Mouse (Mus musculus) liver, adult 2 months (tissue): Measurements from ENCODE around the gene Rtp1.

ENCODE experiments used
- CTCF ChIP-seq: fragments of 200-500 bp; IDR thresholded peaks from 2 replicates; pipeline ENCODE4 v1.5.1; 2011; ENCODE audit warnings: low read depth, low read length, control low read depth
- POLR2A ChIP-seq: fragments of 200-500 bp; IDR thresholded peaks from 2 replicates; pipeline ENCODE4 v1.6.1; 2011; ENCODE audit warnings: low read length, control low read depth; ENCODE audit not compliant: insufficient read depth; ENCODE audit errors: extremely low read depth

DNA sequence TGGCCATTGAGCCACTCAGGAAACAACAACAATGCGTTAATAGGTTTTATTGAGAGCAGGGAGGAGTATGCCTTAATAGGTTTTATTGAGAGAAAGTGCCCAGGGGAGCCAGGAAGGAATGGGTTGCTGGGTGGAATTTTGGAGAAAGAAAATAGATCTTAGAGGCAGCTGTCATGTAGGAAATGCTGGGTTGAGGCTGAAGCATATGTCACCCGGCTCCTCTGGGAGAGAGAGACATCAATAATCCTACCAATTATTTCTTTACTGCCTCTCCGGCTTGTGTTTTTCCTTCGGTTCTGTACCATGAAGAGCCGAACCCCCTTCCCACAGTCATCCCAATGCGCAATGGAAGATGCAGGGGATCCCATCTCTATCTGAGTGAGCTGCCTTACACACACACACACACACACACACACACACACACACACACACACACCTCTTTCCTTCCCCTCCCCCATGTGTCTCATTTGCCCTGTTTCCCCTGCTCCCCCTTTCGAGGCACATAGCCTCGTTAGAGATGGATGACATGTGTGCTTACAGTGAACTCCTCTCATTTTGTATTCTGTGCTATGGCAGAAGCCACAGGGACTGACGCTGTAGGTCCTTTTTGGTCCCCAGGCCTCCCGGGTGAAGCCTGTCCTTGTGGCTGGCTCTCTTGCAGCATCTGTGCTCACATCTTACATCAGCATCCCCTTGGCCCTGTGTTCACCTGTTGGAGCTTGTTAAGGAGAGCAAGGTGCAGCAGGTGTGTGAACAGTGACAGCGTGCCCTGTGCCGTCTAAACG is 11.3 kb upstream of the Rtp1 start:
- TF ChIP-seq POLR2A (no peak), CTCF (no peak)
